Mouse (Mus musculus): ENCODE measurements at regions not wholly inside any gene's neighbourhood (a gene's known extent, or its start where the extent isn't known, plus 50 kb on each side); places are given as distances from the start of the nearest gene placed in this dataset.

GRCm38 (mm10) chr4:101336811-101337210 lies 71.7 kb upstream of the Jak1 start:
- no peak overlapping the region for H3K4me2 ChIP-seq
- no peak for ATAC-seq (replicated peaks; ENCODE audit: low FRiP score)
- H3K9me3 ChIP-seq (replicated peaks): no peaks in the 10 kb centered on the region
- H3K4me3 ChIP-seq (replicated peaks): no peak overlapping the region
- no peaks in the 10 kb centered on the region for H3K36me3 ChIP-seq
- H3K27ac ChIP-seq: no peak overlapping the region
- H3K27me3 ChIP-seq: no peaks in the 10 kb centered on the region
- H3K9ac ChIP-seq: no peak overlapping the region
- no peaks in the 10 kb centered on the region for H3K4me1 ChIP-seq
- 39% methylated on average over 4 of the region's 4 CpGs for whole genome bisulfite sequencing

- Histone ChIP-seq H3K27ac (no peak overlapping the region), H3K9me3 (replicated peaks) (no peaks in the 10 kb centered on the region), H3K9ac (no peak overlapping the region), H3K36me3 (no peaks in the 10 kb centered on the region), H3K27me3 (no peaks in the 10 kb centered on the region), H3K4me1 (no peaks in the 10 kb centered on the region), H3K4me3 (replicated peaks) (no peak overlapping the region), H3K4me2 (no peak overlapping the region)
- no peak for ATAC-seq (replicated peaks; ENCODE audit: low FRiP score)
Measured at GRCm38 (mm10) chr4:101336371-101336770, 71.3 kb upstream of the Jak1 start.

GRCm38 (mm10) chr4:101333868-101334267 lies 68.8 kb upstream of the Jak1 start:
- no peak overlapping the region for H3K4me3 ChIP-seq (replicated peaks)
- no peak for ATAC-seq (replicated peaks; ENCODE audit: low FRiP score)
- no peaks in the 10 kb centered on the region for H3K36me3 ChIP-seq
- no peak overlapping the region for H3K9ac ChIP-seq
- no peaks in the 10 kb centered on the region for H3K27me3 ChIP-seq
- H3K4me1 ChIP-seq: no peaks in the 10 kb centered on the region
- no peak overlapping the region for H3K27ac ChIP-seq
- 93% methylated on average over 10 of the region's 10 CpGs for WGBS
- H3K9me3 ChIP-seq (replicated peaks): no peaks in the 10 kb centered on the region
- no peak overlapping the region for H3K4me2 ChIP-seq

GRCm38 (mm10) chr4:101333036-101333435 lies 68.0 kb upstream of the Jak1 start:
- H3K4me3 ChIP-seq (replicated peaks): no peak overlapping the region
- H3K9ac ChIP-seq: no peak overlapping the region
- ATAC-seq (replicated peaks; ENCODE audit: low FRiP score): no peak
- no peaks in the 10 kb centered on the region for H3K9me3 ChIP-seq (replicated peaks)
- no peak overlapping the region for H3K27ac ChIP-seq
- 0 out of 2 replicates have a peak, but pooled peaks cover 1% of the 10 kb centered on the region for H3K4me1 ChIP-seq
- no peaks in the 10 kb centered on the region for H3K27me3 ChIP-seq
- no peak overlapping the region for H3K4me2 ChIP-seq
- H3K36me3 ChIP-seq: no peaks in the 10 kb centered on the region
- WGBS: 72% methylated on average over 3 of the region's 3 CpGs

- H3K36me3 ChIP-seq: no peaks in the 10 kb centered on the region
- H3K27ac ChIP-seq: no peak overlapping the region
- no peak overlapping the region for H3K9ac ChIP-seq
- no peak for ATAC-seq (replicated peaks; ENCODE audit: low FRiP score)
- no peaks in the 10 kb centered on the region for H3K9me3 ChIP-seq (replicated peaks)
- H3K4me2 ChIP-seq: no peak overlapping the region
- H3K4me3 ChIP-seq (replicated peaks): no peak overlapping the region
- no peaks in the 10 kb centered on the region for H3K27me3 ChIP-seq
- WGBS: 74% methylated on average over 4 of the region's 4 CpGs
- 0 out of 2 replicates have a peak, but pooled peaks cover 3% of the 10 kb centered on the region for H3K4me1 ChIP-seq
Measured at GRCm38 (mm10) chr4:101331231-101331630, 66.1 kb upstream of the Jak1 start.

- no peak overlapping the region for H3K4me3 ChIP-seq (replicated peaks)
- H3K9me3 ChIP-seq (replicated peaks): no peaks in the 10 kb centered on the region
- no peak overlapping the region for H3K9ac ChIP-seq
- 0 out of 2 replicates have a peak, but pooled peaks cover 3% of the 10 kb centered on the region for H3K4me1 ChIP-seq
- H3K27me3 ChIP-seq: no peaks in the 10 kb centered on the region
- no peak overlapping the region for H3K4me2 ChIP-seq
- ATAC-seq (replicated peaks; ENCODE audit: low FRiP score): no peak
- H3K36me3 ChIP-seq: no peaks in the 10 kb centered on the region
- no peak overlapping the region for H3K27ac ChIP-seq
- WGBS: 76% methylated on average over 7 of the region's 7 CpGs
Measured at GRCm38 (mm10) chr4:101329060-101329459, 64.0 kb upstream of the Jak1 start.

GRCm38 (mm10) chr4:101326067-101326466 lies 61.0 kb upstream of the Jak1 start:
- Histone ChIP-seq H3K27me3 (no peaks in the 10 kb centered on the region), H3K4me2 (no peak overlapping the region), H3K9ac (no peak overlapping the region), H3K9me3 (replicated peaks) (no peaks in the 10 kb centered on the region), H3K27ac (no peak overlapping the region), H3K4me1 (0 out of 2 replicates have a peak, but pooled peaks cover 3% of the 10 kb centered on the region), H3K4me3 (replicated peaks) (no peak overlapping the region), H3K36me3 (no peaks in the 10 kb centered on the region)
- 88% methylated on average over 3 of the region's 3 CpGs for WGBS
- ATAC-seq (replicated peaks; ENCODE audit: low FRiP score): no peak

GRCm38 (mm10) chr4:101321731-101322130 lies 56.6 kb upstream of the Jak1 start:
- no peak for ATAC-seq (replicated peaks; ENCODE audit: low FRiP score)
- Histone ChIP-seq H3K4me2 (no peak overlapping the region), H3K27ac (no peak overlapping the region), H3K27me3 (no peaks in the 10 kb centered on the region), H3K36me3 (no peaks in the 10 kb centered on the region), H3K4me3 (replicated peaks) (no peak overlapping the region), H3K9me3 (replicated peaks) (no peaks in the 10 kb centered on the region), H3K9ac (no peak overlapping the region), H3K4me1 (no peaks in the 10 kb centered on the region)
- 80% methylated on average over 2 of the region's 2 CpGs for WGBS

- no peak overlapping the region for H3K9ac ChIP-seq
- no peaks in the 10 kb centered on the region for H3K9me3 ChIP-seq (replicated peaks)
- H3K4me2 ChIP-seq: no peak overlapping the region
- H3K27ac ChIP-seq: no peak overlapping the region
- 77% methylated on average over 2 of the region's 2 CpGs for WGBS
- no peak for ATAC-seq (replicated peaks; ENCODE audit: low FRiP score)
- no peaks in the 10 kb centered on the region for H3K36me3 ChIP-seq
- no peaks in the 10 kb centered on the region for H3K27me3 ChIP-seq
- H3K4me1 ChIP-seq: no peaks in the 10 kb centered on the region
- no peak overlapping the region for H3K4me3 ChIP-seq (replicated peaks)
Measured at GRCm38 (mm10) chr4:101320587-101320986, 55.5 kb upstream of the Jak1 start.

- no peaks in the 10 kb centered on the region for H3K9me3 ChIP-seq (replicated peaks)
- H3K4me1 ChIP-seq: no peaks in the 10 kb centered on the region
- H3K27ac ChIP-seq: no peak overlapping the region
- H3K9ac ChIP-seq: no peak overlapping the region
- no peak overlapping the region for H3K4me2 ChIP-seq
- WGBS: 73% methylated on average over 4 of the region's 4 CpGs
- ATAC-seq (replicated peaks; ENCODE audit: low FRiP score): no peak
- no peaks in the 10 kb centered on the region for H3K36me3 ChIP-seq
- H3K4me3 ChIP-seq (replicated peaks): no peak overlapping the region
- no peaks in the 10 kb centered on the region for H3K27me3 ChIP-seq
Measured at GRCm38 (mm10) chr4:101319681-101320220, 54.7 kb upstream of the Jak1 start.

GRCm38 (mm10) chr4:101318836-101319235 lies 53.8 kb upstream of the Jak1 start:
- Histone ChIP-seq H3K9me3 (replicated peaks) (no peaks in the 10 kb centered on the region), H3K4me3 (replicated peaks) (no peak overlapping the region), H3K27ac (no peak overlapping the region), H3K4me1 (no peaks in the 10 kb centered on the region), H3K9ac (no peak overlapping the region), H3K36me3 (no peaks in the 10 kb centered on the region), H3K27me3 (no peaks in the 10 kb centered on the region), H3K4me2 (no peak overlapping the region)
- 90% methylated on average over 1 of the region's 1 CpGs for WGBS
- no peak for ATAC-seq (replicated peaks; ENCODE audit: low FRiP score)

- peaks cover 7% of the 10 kb centered on the region; the same call in 1 of the 2 replicates for H3K27me3 ChIP-seq
- no peak for ATAC-seq (replicated peaks; ENCODE audit: low FRiP score)
- H3K4me3 ChIP-seq (replicated peaks): no peak overlapping the region
- H3K4me2 ChIP-seq: no peak overlapping the region
- H3K27ac ChIP-seq: peak overlapping the region; percentile 46; the same call in 1 of the 2 replicates
- WGBS: 64% methylated on average over 6 of the region's 6 CpGs
- H3K9me3 ChIP-seq (replicated peaks): no peaks in the 10 kb centered on the region
- H3K36me3 ChIP-seq: no peaks in the 10 kb centered on the region
- no peaks in the 10 kb centered on the region for H3K4me1 ChIP-seq
- H3K9ac ChIP-seq: no peak overlapping the region
Measured at GRCm38 (mm10) chr4:101316061-101316460, 51.0 kb upstream of the Jak1 start.
